Mouse (Mus musculus) kidney, embryonic 15.5 days (tissue): ENCODE data around the gene Tmem42. TPM values are rescaled to one million over a fixed set of nuclear protein-coding genes. Genes with fewer than 3 reads are reported as not detected.

Source experiments
- ATAC-seq: fragments of 200-750 bp; cut with Nextera tagmentation; replicated peaks from 2 replicates; pipeline ENCODE4 v1.8.0; 2017; ENCODE audit warnings: moderate TSS enrichment; ENCODE audit not compliant: low FRiP score
- H3K27ac ChIP-seq: fragments of 300-500 bp; sonication (generic); 2 replicates; pipeline ENCODE4 v1.5.1; 2015; ENCODE audit warnings: mild to moderate bottlenecking, inconsistent platforms
- H3K27me3 ChIP-seq: fragments of 300-500 bp; sonication (generic); 2 replicates; pipeline ENCODE4 v1.6.1; 2015; ENCODE audit warnings: inconsistent platforms
- H3K36me3 ChIP-seq: fragments of 300-500 bp; sonication (generic); 2 replicates; pipeline ENCODE4 v1.6.1; 2015; ENCODE audit warnings: inconsistent platforms
- H3K4me1 ChIP-seq: fragments of 300-500 bp; sonication (generic); 2 replicates; pipeline ENCODE4 v1.6.1; 2015; ENCODE audit warnings: inconsistent platforms
- H3K4me2 ChIP-seq: fragments of 300-500 bp; sonication (generic); 2 replicates; pipeline ENCODE4 v1.6.1; 2015; ENCODE audit warnings: moderate library complexity, mild to moderate bottlenecking, inconsistent platforms
- H3K4me3 ChIP-seq: fragments of 300-500 bp; sonication (generic); replicated peaks from 2 replicates; pipeline ENCODE4 v1.5.1; 2015; ENCODE audit warnings: mild to moderate bottlenecking, inconsistent platforms
- H3K9ac ChIP-seq: fragments of 300-500 bp; sonication (generic); 2 replicates; pipeline ENCODE4 v1.6.1; 2015; ENCODE audit warnings: mild to moderate bottlenecking, inconsistent platforms
- H3K9me3 ChIP-seq: fragments of 300-500 bp; sonication (generic); replicated peaks from 2 replicates; pipeline ENCODE4 v1.6.1; 2016; ENCODE audit warnings: inconsistent platforms
- WGBS: fragments of 180-500 bp; shearing (Covaris S2); methylation state at CpG from one replicate; pipeline ENCODE4 v1.1.7; 2015; ENCODE audit warnings: mixed read lengths; 5-methylcytosine and 5-hydroxymethylcytosine counted together
- polyA plus RNA-seq: library from polyadenylated mRNA; unstranded; fragments of >200 nt; fragmentation: Nextera tagmentation; extraction: Ambion mirVana; gene quantifications from 2 replicates; pipeline ENCODE4 v1.2.1, GENCODE M21; 2015

The Tmem42 gene
- polyA plus RNA-seq, 1 experiment from 2014 or later: 20.9 TPM

DNA sequence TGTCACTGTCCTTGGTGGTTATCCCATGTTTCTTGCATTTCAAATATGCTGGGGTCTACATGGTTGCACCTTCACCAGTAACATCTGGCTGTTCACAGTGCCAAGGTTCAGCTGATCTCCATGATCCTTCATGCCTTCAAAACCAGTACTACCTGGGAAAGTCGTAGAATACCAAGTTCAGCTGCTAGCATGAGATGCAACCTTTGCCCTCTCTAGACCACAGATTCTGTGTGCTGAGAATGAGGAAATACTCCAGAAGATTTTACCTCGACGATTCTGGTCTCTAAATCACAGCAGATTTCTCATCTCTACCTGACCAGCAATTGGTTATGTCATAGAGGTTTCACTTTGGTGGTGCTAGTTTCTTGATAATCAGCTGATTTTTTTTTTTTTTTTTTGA, 39.0 kb downstream of the Tmem42 start:
- Histone ChIP-seq H3K4me1 (no peaks in the 10 kb centered on the region), H3K4me3 (no peak overlapping the region), H3K4me2 (no peak overlapping the region), H3K36me3 (no peaks in the 10 kb centered on the region), H3K9ac (no peak overlapping the region), H3K27ac (no peak overlapping the region), H3K9me3 (no peaks in the 10 kb centered on the region), H3K27me3 (no peaks in the 10 kb centered on the region)
- no peak for ATAC-seq
- 81% methylated on average over 3 of the region's 3 CpGs for WGBS

Other genes starting within 250 kb of the Tmem42 start
- 5.2 and 6.3 TPM in 2 replicates for gene Tcaim, start 215.8 kb upstream of the Tmem42 start, polyA plus RNA-seq
- gene Gm35549, start 177.3 kb upstream of the Tmem42 start, polyA plus RNA-seq: 0.39 and 0.44 TPM in 2 replicates
- 70.8 and 71.3 TPM in 2 replicates for gene Zfp445, start 155.3 kb upstream of the Tmem42 start, polyA plus RNA-seq
- gene Zkscan7, start 135.6 kb upstream of the Tmem42 start, polyA plus RNA-seq: 5.0 TPM in 2 replicates
- 24.0 and 25.2 TPM in 2 replicates for gene Zfp105, start 98.3 kb upstream of the Tmem42 start, polyA plus RNA-seq
- gene 1110059G10Rik, start 70.3 kb upstream of the Tmem42 start, polyA plus RNA-seq: 26.8 and 33.1 TPM in 2 replicates
- gene Kif15, start 70.3 kb upstream of the Tmem42 start, polyA plus RNA-seq: 59.3 and 60.1 TPM in 2 replicates
- gene Tgm4, start 13.4 kb downstream of the Tmem42 start, polyA plus RNA-seq: 0.41 and 0.70 TPM in 2 replicates
- gene Zdhhc3, start 91.9 kb downstream of the Tmem42 start, polyA plus RNA-seq: 73.2 and 75.9 TPM in 2 replicates
- 125 and 133 TPM in 2 replicates for gene Exosc7, start 91.9 kb downstream of the Tmem42 start, polyA plus RNA-seq
- 0.72 and 1.6 TPM in 2 replicates for gene Clec3b, start 129.6 kb downstream of the Tmem42 start, polyA plus RNA-seq
- 7.5 and 7.7 TPM in 2 replicates for gene Cdcp1, start 194.7 kb downstream of the Tmem42 start, polyA plus RNA-seq
- 7.2 and 8.8 TPM in 2 replicates for gene Tmem158, start 239.4 kb downstream of the Tmem42 start, polyA plus RNA-seq